Mouse (Mus musculus): ENCODE measurements around the gene Bpi. TPM values are rescaled to one million over a fixed set of nuclear protein-coding genes. Genes with fewer than 3 reads are reported as not detected.

Bpi gene
- polyA plus RNA-seq, 1 experiment from 2014 or later = not detected

- H3K79me2 ChIP-seq (ENCODE audit: inconsistent target) = no peaks in the 10 kb centered on the region
- no peak overlapping the region for H3K4me3 ChIP-seq (ENCODE audit: inconsistent target)
- H3K27ac ChIP-seq = no peak overlapping the region
- 54% methylated on average over 5 of the region's 5 CpGs for WGBS (ENCODE audit: missing documents)
- no peaks in the 10 kb centered on the region for H3K36me3 ChIP-seq (ENCODE audit: inconsistent target)
Measured at GRCm38 (mm10) chr2:158256894-158257293, 1.0 kb upstream of the Bpi start.

GRCm38 (mm10) chr2:158258781-158259180 lies 887 bp downstream of the Bpi start:
- no peaks in the 10 kb centered on the region for H3K36me3 ChIP-seq (ENCODE audit: inconsistent target)
- H3K27ac ChIP-seq = no peak overlapping the region
- no peak overlapping the region for H3K4me3 ChIP-seq (ENCODE audit: inconsistent target)
- WGBS (ENCODE audit: missing documents) = 34% methylated on average over 12 of the region's 12 CpGs
- no peaks in the 10 kb centered on the region for H3K79me2 ChIP-seq (ENCODE audit: inconsistent target)

- H3K79me2 ChIP-seq (ENCODE audit: inconsistent target) = no peaks in the 10 kb centered on the region
- 87% methylated on average over 8 of the region's 8 CpGs for WGBS (ENCODE audit: missing documents)
- H3K36me3 ChIP-seq (ENCODE audit: inconsistent target) = no peaks in the 10 kb centered on the region
Measured at GRCm38 (mm10) chr2:158259498-158259897, 1.6 kb downstream of the Bpi start.

GRCm38 (mm10) chr2:158264877-158265276 lies 7.0 kb downstream of the Bpi start:
- 59% methylated on average over 3 of the region's 3 CpGs for WGBS (ENCODE audit: missing documents)
- H3K36me3 ChIP-seq (ENCODE audit: inconsistent target) = no peaks in the 10 kb centered on the region
- no peaks in the 10 kb centered on the region for H3K79me2 ChIP-seq (ENCODE audit: inconsistent target)
- H3K27ac ChIP-seq = no peak overlapping the region
- no peak overlapping the region for H3K4me3 ChIP-seq (ENCODE audit: inconsistent target)

More at GRCm38 (mm10) chr2:158259498-158259897, 1.6 kb downstream of the Bpi start:
- Histone ChIP-seq H3K4me3 (ENCODE audit: inconsistent target) (no peak overlapping the region), H3K27ac (no peak overlapping the region)

GRCm38 (mm10) chr2:158270017-158270416 lies 12.1 kb downstream of the Bpi start:
- 91% methylated on average over 8 of the region's 8 CpGs for WGBS (ENCODE audit: missing documents)
- Histone ChIP-seq H3K79me2 (ENCODE audit: inconsistent target) (no peaks in the 10 kb centered on the region), H3K36me3 (ENCODE audit: inconsistent target) (no peaks in the 10 kb centered on the region), H3K27ac (no peak overlapping the region), H3K4me3 (ENCODE audit: inconsistent target) (no peak overlapping the region)

- Histone ChIP-seq H3K27ac (no peak overlapping the region), H3K4me3 (ENCODE audit: inconsistent target) (no peak overlapping the region), H3K36me3 (ENCODE audit: inconsistent target) (no peaks in the 10 kb centered on the region), H3K79me2 (ENCODE audit: inconsistent target) (no peaks in the 10 kb centered on the region)
- WGBS (ENCODE audit: missing documents) = 25% methylated on average over 2 of the region's 2 CpGs
Measured at GRCm38 (mm10) chr2:158273646-158274045, 15.8 kb downstream of the Bpi start.

- Histone ChIP-seq H3K36me3 (ENCODE audit: inconsistent target) (no peaks in the 10 kb centered on the region), H3K4me3 (ENCODE audit: inconsistent target) (no peak overlapping the region), H3K79me2 (ENCODE audit: inconsistent target) (no peaks in the 10 kb centered on the region), H3K27ac (no peak overlapping the region)
- WGBS (ENCODE audit: missing documents) = 94% methylated on average over 3 of the region's 3 CpGs
Measured at GRCm38 (mm10) chr2:158275349-158275748, 17.5 kb downstream of the Bpi start.

GRCm38 (mm10) chr2:158275811-158276210 lies 17.9 kb downstream of the Bpi start:
- WGBS (ENCODE audit: missing documents) = 93% methylated on average over 4 of the region's 4 CpGs
- no peak overlapping the region for H3K27ac ChIP-seq
- no peak overlapping the region for H3K4me3 ChIP-seq (ENCODE audit: inconsistent target)
- H3K36me3 ChIP-seq (ENCODE audit: inconsistent target) = no peaks in the 10 kb centered on the region
- H3K79me2 ChIP-seq (ENCODE audit: inconsistent target) = no peaks in the 10 kb centered on the region

- Histone ChIP-seq H3K4me3 (ENCODE audit: inconsistent target) (no peak overlapping the region), H3K36me3 (ENCODE audit: inconsistent target) (no peaks in the 10 kb centered on the region), H3K27ac (no peak overlapping the region), H3K79me2 (ENCODE audit: inconsistent target) (no peaks in the 10 kb centered on the region)
- 97% methylated on average over 6 of the region's 6 CpGs for WGBS (ENCODE audit: missing documents)
Measured at GRCm38 (mm10) chr2:158276451-158276850, 18.6 kb downstream of the Bpi start.

- Histone ChIP-seq H3K4me3 (ENCODE audit: inconsistent target) (no peak overlapping the region), H3K79me2 (ENCODE audit: inconsistent target) (no peaks in the 10 kb centered on the region), H3K27ac (no peak overlapping the region), H3K36me3 (ENCODE audit: inconsistent target) (no peaks in the 10 kb centered on the region)
- 79% methylated on average over 4 of the region's 4 CpGs for WGBS (ENCODE audit: missing documents)
Measured at GRCm38 (mm10) chr2:158276878-158277277, 19.0 kb downstream of the Bpi start.

GRCm38 (mm10) chr2:158279656-158280055 lies 21.8 kb downstream of the Bpi start:
- Histone ChIP-seq H3K79me2 (ENCODE audit: inconsistent target) (no peaks in the 10 kb centered on the region), H3K4me3 (ENCODE audit: inconsistent target) (no peak overlapping the region), H3K27ac (no peak overlapping the region), H3K36me3 (ENCODE audit: inconsistent target) (no peaks in the 10 kb centered on the region)
- WGBS (ENCODE audit: missing documents) = 95% methylated on average over 4 of the region's 4 CpGs

- H3K79me2 ChIP-seq (ENCODE audit: inconsistent target) = no peaks in the 10 kb centered on the region
- H3K4me3 ChIP-seq (ENCODE audit: inconsistent target) = no peak overlapping the region
- WGBS (ENCODE audit: missing documents) = 70% methylated on average over 16 of the region's 16 CpGs
- no peaks in the 10 kb centered on the region for H3K36me3 ChIP-seq (ENCODE audit: inconsistent target)
- no peak overlapping the region for H3K27ac ChIP-seq
Measured at GRCm38 (mm10) chr2:158281497-158282205, 23.8 kb downstream of the Bpi start.

GRCm38 (mm10) chr2:158283136-158283535 lies 25.2 kb downstream of the Bpi start:
- Histone ChIP-seq H3K4me3 (ENCODE audit: inconsistent target) (no peak overlapping the region), H3K27ac (no peak overlapping the region), H3K79me2 (ENCODE audit: inconsistent target) (no peaks in the 10 kb centered on the region), H3K36me3 (ENCODE audit: inconsistent target) (no peaks in the 10 kb centered on the region)
- WGBS (ENCODE audit: missing documents) = 60% methylated on average over 7 of the region's 7 CpGs

- Histone ChIP-seq H3K36me3 (ENCODE audit: inconsistent target) (no peaks in the 10 kb centered on the region), H3K79me2 (ENCODE audit: inconsistent target) (no peaks in the 10 kb centered on the region), H3K4me3 (ENCODE audit: inconsistent target) (no peak overlapping the region), H3K27ac (no peak overlapping the region)
- WGBS (ENCODE audit: missing documents) = 88% methylated on average over 6 of the region's 6 CpGs
Measured at GRCm38 (mm10) chr2:158283771-158284170, 25.9 kb downstream of the Bpi start.

- no peak overlapping the region for H3K4me3 ChIP-seq (ENCODE audit: inconsistent target)
- H3K27ac ChIP-seq = no peak overlapping the region
- H3K36me3 ChIP-seq (ENCODE audit: inconsistent target) = no peaks in the 10 kb centered on the region
- 21% methylated on average over 11 of the region's 11 CpGs for WGBS (ENCODE audit: missing documents)
- H3K79me2 ChIP-seq (ENCODE audit: inconsistent target) = no peaks in the 10 kb centered on the region
Measured at GRCm38 (mm10) chr2:158284571-158284970, 26.7 kb downstream of the Bpi start.

- no peak overlapping the region for H3K4me3 ChIP-seq (ENCODE audit: inconsistent target)
- H3K79me2 ChIP-seq (ENCODE audit: inconsistent target) = no peaks in the 10 kb centered on the region
- 82% methylated on average over 6 of the region's 6 CpGs for WGBS (ENCODE audit: missing documents)
- no peaks in the 10 kb centered on the region for H3K36me3 ChIP-seq (ENCODE audit: inconsistent target)
- H3K27ac ChIP-seq = no peak overlapping the region
Measured at GRCm38 (mm10) chr2:158285655-158286054, 27.8 kb downstream of the Bpi start.
